Mouse (Mus musculus): Measurements from ENCODE around the gene Sumo1. TPM values are rescaled to one million over a fixed set of nuclear protein-coding genes. Genes with fewer than 3 reads are reported as not detected.

The Sumo1 gene
- polyA plus RNA-seq, 1 experiment from 2014 or later: 717 TPM

DNA sequence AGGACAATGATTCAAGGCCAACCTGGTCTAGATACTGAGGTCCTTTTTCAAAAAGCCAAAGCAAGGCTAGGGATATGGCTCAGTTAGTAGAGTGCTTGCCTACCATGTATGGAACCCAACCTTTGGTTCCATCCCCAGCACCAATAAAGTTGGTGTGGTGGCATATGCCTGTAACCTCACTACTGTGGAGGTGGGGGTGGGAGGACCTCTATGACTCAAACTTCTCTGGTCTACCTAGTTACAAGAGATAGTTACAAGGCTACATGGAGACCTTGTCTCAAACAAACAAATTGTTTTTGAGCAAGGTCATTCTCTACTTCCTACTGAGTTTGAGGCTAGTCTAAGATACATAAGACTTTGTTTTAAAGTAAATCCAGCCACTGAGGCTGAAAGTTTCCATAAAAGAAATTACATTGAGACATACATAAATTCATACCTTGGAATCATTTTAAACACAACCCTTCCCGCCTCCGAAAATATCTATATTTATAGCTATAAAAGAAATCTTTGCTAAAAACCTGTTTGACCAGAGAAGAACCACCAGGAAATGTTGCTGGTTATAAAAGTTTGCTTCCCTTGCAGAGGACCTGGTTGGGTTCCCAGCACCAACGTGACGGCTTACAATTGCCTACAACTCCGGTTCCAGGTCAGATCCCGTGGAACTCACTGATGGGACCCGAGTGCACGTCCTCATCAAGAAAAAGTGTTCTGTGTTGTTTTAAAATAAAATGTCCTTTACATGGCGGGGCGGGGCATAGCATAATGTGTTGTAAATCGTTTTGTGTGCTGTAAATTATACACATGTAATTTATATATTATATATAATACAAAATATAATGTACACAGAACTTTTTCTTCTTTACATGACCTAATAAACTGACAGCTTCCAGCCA, 13.5 kb upstream of the Sumo1 start:
- Histone ChIP-seq H3K9me3 (replicated peaks; ENCODE audit: control insufficient read depth, low read length) (no peaks in the 10 kb centered on the region), H3K4me3 (ENCODE audit: low read depth, low read length) (peak overlapping the region; percentile 77), H3K4me2 (ENCODE audit: low read depth, low read length) (peak overlapping the region; percentile 49), H3K27ac (replicated peaks; ENCODE audit: low read depth, low read length) (no peak overlapping the region), H3K36me3 (replicated peaks; ENCODE audit: control insufficient read depth, insufficient read depth, low read depth, low read length) (no peaks in the 10 kb centered on the region), H3K27me3 (ENCODE audit: control insufficient read depth, insufficient read depth, low read length) (no peaks in the 10 kb centered on the region), H3K9ac (replicated peaks; ENCODE audit: low read length) (peak overlapping the region; percentile 56), H3K4me1 (ENCODE audit: control insufficient read depth, insufficient read depth, low read length) (peaks cover 3% of the 10 kb centered on the region; the same call in 1 of the 2 replicates)
- ATAC-seq (replicated peaks; ENCODE audit: insufficient number of reproducible peaks, low FRiP score, low TSS enrichment, low read depth) (no peak), DNase-seq (ENCODE audit: low spot score) (no peak)
- WGBS: 7% methylated on average over 11 of the region's 11 CpGs

DNA sequence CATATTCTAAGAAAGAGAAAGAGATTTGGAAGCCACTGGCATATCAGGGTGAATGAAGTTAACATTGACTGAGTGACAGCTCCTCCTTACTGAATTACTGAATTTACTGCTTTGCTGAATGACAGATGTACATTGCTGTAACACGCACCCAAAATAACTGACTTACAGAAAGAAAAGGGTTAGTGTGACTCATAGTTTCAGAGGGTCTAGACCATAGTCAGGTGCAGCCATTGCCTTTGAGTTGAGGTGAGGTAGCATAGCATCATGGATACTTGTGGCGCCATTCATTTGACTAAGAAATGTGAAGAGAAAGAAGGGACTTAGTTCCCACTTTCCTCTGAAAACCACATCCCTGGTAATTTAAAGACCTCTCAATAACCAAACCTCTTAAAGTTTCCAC, 3.0 kb upstream of the Sumo1 start:
- Histone ChIP-seq H3K27me3 (ENCODE audit: control insufficient read depth, insufficient read depth, low read length) (no peaks in the 10 kb centered on the region), H3K4me3 (ENCODE audit: low read depth, low read length) (no peak overlapping the region), H3K27ac (replicated peaks; ENCODE audit: low read depth, low read length) (no peak overlapping the region), H3K36me3 (replicated peaks; ENCODE audit: control insufficient read depth, insufficient read depth, low read depth, low read length) (no peaks in the 10 kb centered on the region), H3K4me1 (ENCODE audit: control insufficient read depth, insufficient read depth, low read length) (no peaks in the 10 kb centered on the region), H3K9ac (replicated peaks; ENCODE audit: low read length) (no peak overlapping the region), H3K4me2 (ENCODE audit: low read depth, low read length) (no peak overlapping the region), H3K9me3 (replicated peaks; ENCODE audit: control insufficient read depth, low read length) (no peaks in the 10 kb centered on the region)
- ATAC-seq (replicated peaks; ENCODE audit: insufficient number of reproducible peaks, low FRiP score, low TSS enrichment, low read depth): no peak
- no peak for DNase-seq (ENCODE audit: low spot score)
- 93% methylated on average over 2 of the region's 2 CpGs for WGBS

DNA sequence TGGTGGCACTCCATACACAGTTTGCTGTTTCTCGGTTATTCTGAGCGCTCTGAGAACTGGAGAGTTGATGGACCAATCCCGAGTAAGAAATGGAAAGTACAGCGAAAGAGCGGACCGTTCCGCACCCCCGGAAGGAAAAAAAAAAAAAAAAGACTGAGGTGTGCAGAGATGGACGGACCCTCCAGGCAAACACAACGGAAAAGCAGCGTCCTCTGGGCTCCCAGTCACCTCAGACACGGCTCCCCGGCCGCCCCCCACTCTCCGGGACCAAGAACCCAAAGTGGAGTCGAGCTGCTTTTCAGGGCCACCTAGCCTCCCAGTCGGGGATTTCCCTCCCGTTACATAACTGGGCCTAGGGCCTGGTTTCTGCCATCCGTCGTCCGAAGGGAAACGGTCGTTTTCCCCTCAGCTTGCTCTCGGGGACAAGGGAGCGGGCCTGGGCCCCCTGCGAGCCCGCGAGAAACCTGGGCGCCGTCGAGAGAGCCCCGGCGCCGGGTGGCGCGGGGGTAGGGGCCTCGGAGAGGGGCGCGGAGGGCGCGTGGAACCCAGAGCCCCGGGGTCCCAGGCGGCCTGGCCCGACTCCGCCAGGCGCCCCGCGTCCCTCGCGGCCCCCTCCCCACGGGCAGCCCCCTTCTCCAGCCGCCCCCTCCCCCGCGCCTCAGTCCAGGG, 538 bp downstream of the Sumo1 start:
- DNase-seq (ENCODE audit: low spot score): peak; percentile 42
- WGBS: 0% methylated on average over 39 of the region's 54 CpGs
- H3K4me3 ChIP-seq (ENCODE audit: low read depth, low read length): peak overlapping the region; percentile 100

DNA sequence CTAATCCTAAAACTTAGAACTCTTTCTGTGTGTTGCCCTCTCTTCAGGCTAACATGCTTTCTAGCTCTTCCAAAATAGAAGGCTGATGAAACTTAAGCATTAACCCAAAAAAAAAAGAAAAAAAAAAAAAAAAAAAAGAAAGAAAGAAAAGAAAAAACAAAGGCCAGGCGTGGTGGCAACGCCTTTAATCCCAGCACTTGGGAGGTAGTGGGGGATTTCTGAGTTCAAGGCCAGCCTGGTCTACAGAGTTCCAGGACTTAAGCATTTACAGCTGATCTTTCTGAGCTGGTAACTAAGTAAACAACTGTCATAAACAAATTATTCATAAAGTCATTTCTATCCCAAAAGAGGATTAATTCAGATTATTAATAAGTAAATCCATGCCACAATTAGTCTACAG, 1.8 kb downstream of the Sumo1 start:
- WGBS: 78% methylated on average over 2 of the region's 2 CpGs

More for the DNA sequence above, 538 bp downstream of the Sumo1 start:
- Histone ChIP-seq H3K9me3 (replicated peaks; ENCODE audit: control insufficient read depth, low read length) (no peaks in the 10 kb centered on the region), H3K4me2 (ENCODE audit: low read depth, low read length) (peak overlapping the region; percentile 49), H3K36me3 (replicated peaks; ENCODE audit: control insufficient read depth, insufficient read depth, low read depth, low read length) (no peaks in the 10 kb centered on the region), H3K27ac (replicated peaks; ENCODE audit: low read depth, low read length) (peak overlapping the region; percentile 92), H3K4me1 (ENCODE audit: control insufficient read depth, insufficient read depth, low read length) (no peaks in the 10 kb centered on the region), H3K9ac (replicated peaks; ENCODE audit: low read length) (peak overlapping the region; percentile 97), H3K27me3 (ENCODE audit: control insufficient read depth, insufficient read depth, low read length) (no peaks in the 10 kb centered on the region)
- ATAC-seq (replicated peaks; ENCODE audit: insufficient number of reproducible peaks, low FRiP score, low TSS enrichment, low read depth): no peak; the same call in 1 of the 2 replicates

DNA sequence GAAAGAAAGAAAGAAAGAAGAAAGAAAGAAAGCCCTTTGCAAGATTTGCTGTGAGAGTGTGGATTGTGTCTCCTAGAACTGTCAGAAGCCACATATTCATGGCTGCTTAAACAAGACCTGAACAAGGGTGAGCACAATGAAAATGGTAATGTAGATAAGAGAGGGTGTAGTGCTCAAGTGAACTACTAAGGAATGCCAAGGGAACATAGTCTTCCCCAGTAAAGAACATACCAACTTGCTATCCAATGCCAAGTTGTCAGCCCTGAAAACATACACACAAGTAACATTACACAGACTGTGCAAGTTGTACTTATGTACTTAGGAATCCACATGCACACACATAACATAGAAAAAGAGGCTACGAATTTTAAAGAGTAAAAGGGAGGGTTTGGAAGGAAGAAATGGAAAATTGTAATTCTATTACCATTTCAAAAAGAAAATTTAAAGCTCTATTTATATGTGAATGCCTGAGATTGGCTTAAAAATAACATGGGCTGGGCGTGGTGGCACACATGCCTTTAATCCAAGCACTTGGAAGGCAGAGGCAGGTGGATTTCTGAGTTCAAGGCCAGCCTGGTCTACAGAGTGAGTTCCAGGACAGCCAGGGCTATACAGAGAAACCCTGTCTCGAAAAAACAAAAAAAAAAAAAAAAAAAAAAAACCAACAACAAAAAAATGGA, 7.0 kb downstream of the Sumo1 start:
- no peaks in the 10 kb centered on the region for H3K36me3 ChIP-seq (replicated peaks; ENCODE audit: control insufficient read depth, insufficient read depth, low read depth, low read length)
- H3K4me3 ChIP-seq (ENCODE audit: low read depth, low read length): no peak overlapping the region
- DNase-seq (ENCODE audit: low spot score): no peak
- WGBS: 80% methylated on average over 3 of the region's 3 CpGs
- no peak overlapping the region for H3K9ac ChIP-seq (replicated peaks; ENCODE audit: low read length)
- H3K4me2 ChIP-seq (ENCODE audit: low read depth, low read length): no peak overlapping the region
- H3K4me1 ChIP-seq (ENCODE audit: control insufficient read depth, insufficient read depth, low read length): no peaks in the 10 kb centered on the region
- no peaks in the 10 kb centered on the region for H3K27me3 ChIP-seq (ENCODE audit: control insufficient read depth, insufficient read depth, low read length)
- ATAC-seq (replicated peaks; ENCODE audit: insufficient number of reproducible peaks, low FRiP score, low TSS enrichment, low read depth): no peak
- H3K27ac ChIP-seq (replicated peaks; ENCODE audit: low read depth, low read length): no peak overlapping the region
- H3K9me3 ChIP-seq (replicated peaks; ENCODE audit: control insufficient read depth, low read length): no peaks in the 10 kb centered on the region

More for the DNA sequence above, 1.8 kb downstream of the Sumo1 start:
- no peaks in the 10 kb centered on the region for H3K36me3 ChIP-seq (replicated peaks; ENCODE audit: control insufficient read depth, insufficient read depth, low read depth, low read length)
- H3K9me3 ChIP-seq (replicated peaks; ENCODE audit: control insufficient read depth, low read length): no peaks in the 10 kb centered on the region
- H3K27ac ChIP-seq (replicated peaks; ENCODE audit: low read depth, low read length): no peak overlapping the region
- no peaks in the 10 kb centered on the region for H3K27me3 ChIP-seq (ENCODE audit: control insufficient read depth, insufficient read depth, low read length)
- H3K4me2 ChIP-seq (ENCODE audit: low read depth, low read length): no peak overlapping the region
- ATAC-seq (replicated peaks; ENCODE audit: insufficient number of reproducible peaks, low FRiP score, low TSS enrichment, low read depth): no peak
- DNase-seq (ENCODE audit: low spot score): no peak
- H3K9ac ChIP-seq (replicated peaks; ENCODE audit: low read length): no peak overlapping the region
- no peak overlapping the region for H3K4me3 ChIP-seq (ENCODE audit: low read depth, low read length)
- H3K4me1 ChIP-seq (ENCODE audit: control insufficient read depth, insufficient read depth, low read length): no peaks in the 10 kb centered on the region

DNA sequence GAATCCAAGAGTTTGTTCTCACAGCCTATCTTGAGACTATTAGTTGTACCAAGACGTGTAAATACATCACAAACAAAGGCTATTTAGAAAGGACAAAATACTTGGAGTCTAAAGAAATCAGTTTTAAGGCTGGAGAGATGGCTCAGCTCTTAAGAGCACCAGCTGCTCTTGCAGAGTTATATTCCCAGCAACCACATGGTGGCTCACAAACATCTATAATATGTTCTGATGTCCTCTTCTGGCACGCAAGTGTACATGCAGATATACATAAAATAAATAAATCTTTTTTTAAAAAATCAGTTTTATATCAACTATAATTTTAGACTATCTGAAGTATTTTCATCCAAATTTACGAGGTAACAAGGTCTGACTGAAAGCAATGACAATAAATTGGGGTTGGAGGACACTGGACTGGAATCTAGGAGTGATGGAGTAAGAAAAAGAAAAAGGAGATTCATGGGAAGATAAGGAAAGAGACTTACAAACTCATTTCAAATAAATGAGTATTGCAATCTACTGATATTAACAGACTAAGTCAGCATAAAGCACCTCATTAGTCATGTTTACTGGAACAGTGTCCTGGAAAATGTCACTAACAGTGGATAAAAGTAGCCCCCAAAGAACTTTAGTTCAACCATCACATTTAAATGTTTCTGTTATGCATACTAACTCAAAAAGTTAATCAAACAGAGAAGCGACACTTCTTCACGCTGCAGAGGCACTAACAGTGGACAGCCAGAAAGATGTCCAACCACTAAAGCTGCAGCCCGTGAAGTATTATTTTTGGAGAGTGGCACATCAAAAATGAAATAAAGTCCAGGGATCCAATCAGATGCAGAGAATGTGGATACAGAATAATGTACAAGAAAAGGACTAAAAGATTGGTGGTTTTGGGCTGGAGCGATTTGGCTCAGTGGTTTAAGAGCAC, 14.1 kb downstream of the Sumo1 start:
- H3K27ac ChIP-seq (replicated peaks; ENCODE audit: low read depth, low read length): no peak overlapping the region
- no peak overlapping the region for H3K9ac ChIP-seq (replicated peaks; ENCODE audit: low read length)
- no peaks in the 10 kb centered on the region for H3K4me1 ChIP-seq (ENCODE audit: control insufficient read depth, insufficient read depth, low read length)
- ATAC-seq (replicated peaks; ENCODE audit: insufficient number of reproducible peaks, low FRiP score, low TSS enrichment, low read depth) (no peak), DNase-seq (ENCODE audit: low spot score) (no peak)
- H3K4me2 ChIP-seq (ENCODE audit: low read depth, low read length): no peak overlapping the region
- H3K9me3 ChIP-seq (replicated peaks; ENCODE audit: control insufficient read depth, low read length): no peaks in the 10 kb centered on the region
- H3K36me3 ChIP-seq (replicated peaks; ENCODE audit: control insufficient read depth, insufficient read depth, low read depth, low read length): no peaks in the 10 kb centered on the region; the same call in 1 of the 2 replicates
- no peaks in the 10 kb centered on the region for H3K27me3 ChIP-seq (ENCODE audit: control insufficient read depth, insufficient read depth, low read length)
- 91% methylated on average over 7 of the region's 7 CpGs for WGBS
- H3K4me3 ChIP-seq (ENCODE audit: low read depth, low read length): no peak overlapping the region

DNA sequence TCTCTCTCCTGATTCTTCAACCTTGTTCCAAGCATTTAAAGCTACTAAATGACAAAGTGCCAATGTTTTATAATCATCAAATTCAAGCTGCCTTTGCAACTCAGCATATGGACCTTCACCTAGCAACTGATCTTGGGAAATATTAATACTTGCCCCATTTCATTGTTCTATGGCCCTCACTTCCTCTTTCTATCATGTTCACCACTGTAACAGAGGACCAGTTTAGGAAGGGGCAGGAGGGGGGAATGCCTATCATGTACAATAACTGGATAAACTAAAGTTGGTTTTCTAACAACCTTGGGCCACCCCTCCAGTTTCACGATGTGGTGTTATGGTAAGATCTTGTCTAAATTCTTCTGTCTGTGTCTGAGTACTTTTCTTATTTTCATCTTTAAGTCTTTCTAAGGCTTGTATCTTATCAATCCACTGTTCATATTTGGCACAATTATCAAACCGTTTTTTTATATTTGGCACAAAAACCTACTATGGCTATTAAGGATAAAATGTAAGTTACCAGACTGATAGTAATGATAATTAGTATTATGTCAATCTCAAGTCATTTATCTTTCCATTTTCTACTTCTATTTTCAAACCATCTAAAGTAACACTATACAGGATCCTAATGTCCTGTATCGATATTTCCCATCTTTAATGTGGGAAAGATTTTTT, 17.3 kb downstream of the Sumo1 start:
- ATAC-seq (replicated peaks; ENCODE audit: insufficient number of reproducible peaks, low FRiP score, low TSS enrichment, low read depth) (no peak), DNase-seq (ENCODE audit: low spot score) (no peak)
- Histone ChIP-seq H3K9me3 (replicated peaks; ENCODE audit: control insufficient read depth, low read length) (no peaks in the 10 kb centered on the region), H3K9ac (replicated peaks; ENCODE audit: low read length) (no peak overlapping the region), H3K27ac (replicated peaks; ENCODE audit: low read depth, low read length) (no peak overlapping the region), H3K4me2 (ENCODE audit: low read depth, low read length) (no peak overlapping the region), H3K27me3 (ENCODE audit: control insufficient read depth, insufficient read depth, low read length) (no peaks in the 10 kb centered on the region), H3K4me3 (ENCODE audit: low read depth, low read length) (no peak overlapping the region), H3K4me1 (ENCODE audit: control insufficient read depth, insufficient read depth, low read length) (no peaks in the 10 kb centered on the region), H3K36me3 (replicated peaks; ENCODE audit: control insufficient read depth, insufficient read depth, low read depth, low read length) (peaks cover 2% of the 10 kb centered on the region; the same call in 1 of the 2 replicates)
- 93% methylated on average over 3 of the region's 3 CpGs for WGBS
